Mouse (Mus musculus) CH12.LX (cell line): ENCODE data around the gene Me3. TPM values are rescaled to one million over a fixed set of nuclear protein-coding genes. Genes with fewer than 3 reads are reported as not detected.

Experiments used
- DNase-seq: peaks from one replicate; pipeline ENCODE4 v3.0.0-alpha.2; 2013; ENCODE audit errors: extremely low read depth
- H3K27ac ChIP-seq: 2 replicates; pipeline ENCODE4 v1.5.1; 2012; ENCODE audit warnings: low read depth, mild to moderate bottlenecking, control low read depth, moderate library complexity; ENCODE audit not compliant: insufficient read depth
- H3K27me3 ChIP-seq: replicated peaks from 2 replicates; pipeline ENCODE3; 2012; ENCODE audit warnings: inconsistent platforms
- H3K36me3 ChIP-seq, 2 experiments: replicated peaks in 1 of 2; 2 replicates each; pipeline versions ENCODE3 to v1.6.1; 2012; ENCODE audit warnings: inconsistent platforms in 1 of 2, low read length in 1 of 2, mild to moderate bottlenecking in 1 of 2, mixed read lengths in 1 of 2, moderate library complexity in 1 of 2; ENCODE audit not compliant: control insufficient read depth in 1 of 2, insufficient read depth in 1 of 2
- H3K4me1 ChIP-seq, 2 experiments: 2 replicates each; pipeline ENCODE4 v1.6.1; 2012; ENCODE audit warnings: inconsistent platforms in 1 of 2, moderate library complexity in 1 of 2; ENCODE audit not compliant: insufficient read depth in 2 of 2, control insufficient read depth in 1 of 2
- H3K4me2 ChIP-seq: 2 replicates; pipeline ENCODE4 v1.6.1; 2012; ENCODE audit warnings: low read depth, mild to moderate bottlenecking, control low read depth; ENCODE audit not compliant: poor library complexity, insufficient read depth, severe bottlenecking
- H3K4me3 ChIP-seq, 3 experiments: fragments of 150-350 bp in 1 of 3; sonication (generic) in 1 of 3; replicated peaks in 1 of 3; 2 replicates each; pipeline versions ENCODE3 to v1.5.1; 2011 to 2012; ENCODE audit warnings: low read depth in 2 of 3, low read length in 2 of 3, mild to moderate bottlenecking in 2 of 3, moderate library complexity in 2 of 3, control low read depth in 1 of 3, improper control_type of control experiment in 1 of 3, inconsistent platforms in 1 of 3, mixed read lengths in 1 of 3; ENCODE audit not compliant: poor library complexity in 1 of 3
- H3K79me2 ChIP-seq: replicated peaks from 2 replicates; pipeline ENCODE4 v1.6.1; 2012; ENCODE audit warnings: mild to moderate bottlenecking, moderate library complexity; ENCODE audit not compliant: control insufficient read depth, poor library complexity, insufficient read depth, severe bottlenecking; ENCODE audit errors: extremely low read depth
- H3K9ac ChIP-seq: 2 replicates; pipeline ENCODE4 v1.6.1; 2012; ENCODE audit warnings: low read depth, mild to moderate bottlenecking, control low read depth, moderate library complexity; ENCODE audit not compliant: insufficient read depth
- H3K9me3 ChIP-seq: replicated peaks from 2 replicates; pipeline ENCODE3; 2012; ENCODE audit warnings: low read length, inconsistent platforms, mixed read lengths
- CTCF ChIP-seq, 2 experiments: IDR thresholded peaks in 1 of 2; conservative IDR thresholded peaks in 1 of 2; 2 replicates each; pipeline ENCODE4 v1.5.1; 2011 to 2012; ENCODE audit warnings: low read depth in 2 of 2, low read length in 2 of 2, improper control_type of control experiment in 1 of 2, inconsistent platforms in 1 of 2, mild to moderate bottlenecking in 1 of 2, moderate library complexity in 1 of 2
- EP300 ChIP-seq: IDR thresholded peaks from 2 replicates; pipeline ENCODE4 v1.6.1; 2011; ENCODE audit warnings: low read length, improper control_type of control experiment
- GABPA ChIP-seq: IDR thresholded peaks from 2 replicates; pipeline ENCODE4 v1.6.1; 2012; ENCODE audit warnings: low read depth, low read length, improper control_type of control experiment, inconsistent platforms; ENCODE audit not compliant: insufficient replicate concordance
- JUN ChIP-seq: IDR thresholded peaks from 2 replicates; pipeline ENCODE4 v1.6.1; 2011; ENCODE audit warnings: low read depth, mild to moderate bottlenecking, low read length, improper control_type of control experiment, moderate library complexity; ENCODE audit not compliant: insufficient read depth
- KAT2A ChIP-seq: IDR thresholded peaks from 2 replicates; pipeline ENCODE4 v1.6.1; 2012; ENCODE audit warnings: low read length, improper control_type of control experiment, inconsistent platforms; ENCODE audit not compliant: insufficient replicate concordance
- MAFK ChIP-seq: IDR thresholded peaks from 2 replicates; pipeline ENCODE4 v1.6.1; 2011; ENCODE audit warnings: low read length, improper control_type of control experiment; ENCODE audit not compliant: insufficient replicate concordance
- MEF2A ChIP-seq: IDR thresholded peaks from 2 replicates; pipeline ENCODE4 v1.6.1; 2014; ENCODE audit warnings: low read depth, mild to moderate bottlenecking, inconsistent platforms, low read length, improper control_type of control experiment, borderline replicate concordance
- MXI1 ChIP-seq: IDR thresholded peaks from 2 replicates; pipeline ENCODE4 v1.6.1; 2011; ENCODE audit warnings: mild to moderate bottlenecking, low read depth, low read length, improper control_type of control experiment
- MYC ChIP-seq: IDR thresholded peaks from 2 replicates; pipeline ENCODE4 v1.6.1; 2011; ENCODE audit warnings: low read depth, mild to moderate bottlenecking, improper control_type of control experiment, low read length
- POLR2A ChIP-seq: IDR thresholded peaks from 2 replicates; pipeline ENCODE4 v1.6.1; 2011; ENCODE audit warnings: low read depth, mild to moderate bottlenecking, improper control_type of control experiment, low read length
- RAD21 ChIP-seq: IDR thresholded peaks from 2 replicates; pipeline ENCODE4 v1.6.1; 2011; ENCODE audit warnings: low read depth, mild to moderate bottlenecking, low read length, improper control_type of control experiment, moderate library complexity
- SMC3 ChIP-seq: IDR thresholded peaks from 2 replicates; pipeline ENCODE4 v1.6.1; 2011; ENCODE audit warnings: low read depth, low read length, improper control_type of control experiment
- USF2 ChIP-seq: conservative IDR thresholded peaks from 2 replicates; pipeline ENCODE4 v1.6.1; 2011; ENCODE audit warnings: low read depth, low read length, improper control_type of control experiment
- ZC3H11A ChIP-seq: IDR thresholded peaks from 2 replicates; pipeline ENCODE4 v1.6.1; 2012; ENCODE audit warnings: low read depth, mild to moderate bottlenecking, inconsistent platforms, low read length, improper control_type of control experiment
- ZKSCAN1 ChIP-seq: IDR thresholded peaks from 2 replicates; pipeline ENCODE4 v1.6.1; 2012; ENCODE audit warnings: low read depth, inconsistent platforms, low read length, improper control_type of control experiment, borderline replicate concordance
- ZNF384 ChIP-seq: IDR thresholded peaks from 2 replicates; pipeline ENCODE4 v1.6.1; 2012; ENCODE audit warnings: low read depth, low read length, improper control_type of control experiment, inconsistent platforms
- dilution Hi-C: fragments of 300-500 bp; cut with MboI; formaldehyde crosslinking; loops from 2 replicates; pipeline ENCODE4 v1.14.3; 2020; ENCODE audit warnings: low sequenced_read_pairs; ENCODE audit not compliant: extremely low pct_unique_long_range_greater_than_20kb, extremely low pct_ligation_motif_present
- in situ Hi-C: fragments of 300-500 bp; cut with MboI; formaldehyde crosslinking; loops from 3 replicates; pipeline ENCODE4 v1.14.3; 2019; ENCODE audit warnings: low sequenced_read_pairs, low pct_ligation_motif_present, low pct_unique_long_range_greater_than_20kb, mixed read lengths
- polyA plus RNA-seq: library from polyadenylated mRNA; unstranded; fragments of >175 nt; gene quantifications from 2 replicates; pipeline ENCODE4 v1.2.1, GENCODE M21; 2012; ENCODE audit warnings: low read depth; ENCODE audit not compliant: insufficient read length
- total RNA-seq, 2 experiments: library from RNA; depleted of rRNA; stranded (reverse); fragments of 300-350 nt in 1 of 2; fragments of >200 nt in 1 of 2; gene quantifications; 2 replicates each; pipeline ENCODE4 v1.2.3; 2012 to 2014

Me3 gene
- total and polyA plus RNA-seq, 3 experiments, result not detected

DNA sequence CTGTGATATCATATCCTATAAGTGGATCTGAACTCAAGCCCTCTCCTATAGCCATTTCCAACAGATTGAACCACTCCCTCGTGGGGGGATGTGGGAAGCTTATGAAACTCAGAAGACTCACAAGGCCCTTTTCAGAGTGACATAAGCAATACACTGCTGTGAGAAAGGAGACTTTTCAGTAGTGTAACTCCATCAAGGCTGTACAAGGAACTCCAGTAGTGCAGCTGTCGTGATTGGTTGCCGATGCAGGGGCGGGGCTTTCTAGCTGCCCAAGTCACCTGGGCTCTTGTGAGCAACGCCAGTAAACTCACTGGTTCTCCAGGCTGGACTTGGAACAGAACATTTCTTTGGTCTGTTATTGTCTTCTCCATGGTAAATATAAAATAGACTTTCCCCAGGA is 46.5 kb downstream of the Me3 start:
- no peaks in the 10 kb centered on the region for H3K79me2 ChIP-seq
- H3K27me3 ChIP-seq, result no peaks in the 10 kb centered on the region
- no peak overlapping the region for H3K9ac ChIP-seq
- H3K9me3 ChIP-seq, result no peaks in the 10 kb centered on the region
- no peak overlapping the region for H3K4me3 ChIP-seq
- no peaks in the 10 kb centered on the region for H3K36me3 ChIP-seq
- in situ Hi-C loops, result no loop called here
- TF ChIP-seq USF2 (no peak), RAD21 (no peak), MAFK (no peak), CTCF (conservative IDR thresholded peaks at IDR 0.05 in 1 of 2, IDR thresholded peaks at IDR 0.05 in 1 of 2; ENCODE audit: low read depth in 2 of 2, low read length in 2 of 2) (no peak), MXI1 (no peak), ZNF384 (no peak), JUN (no peak), SMC3 (no peak), POLR2A (no peak)
- TF ChIP-seq, all 38 proteins: peak for 0
- dilution Hi-C loops, result no loop called here
- H3K4me2 ChIP-seq, result peak overlapping the region; percentile 38
- 0 out of 4 replicates have a peak, but pooled peaks cover 0 to 7% of the 10 kb centered on the region in 2 experiments for H3K4me1 ChIP-seq
- H3K27ac ChIP-seq, result no peak overlapping the region
- DNase-seq, result no peak

DNA sequence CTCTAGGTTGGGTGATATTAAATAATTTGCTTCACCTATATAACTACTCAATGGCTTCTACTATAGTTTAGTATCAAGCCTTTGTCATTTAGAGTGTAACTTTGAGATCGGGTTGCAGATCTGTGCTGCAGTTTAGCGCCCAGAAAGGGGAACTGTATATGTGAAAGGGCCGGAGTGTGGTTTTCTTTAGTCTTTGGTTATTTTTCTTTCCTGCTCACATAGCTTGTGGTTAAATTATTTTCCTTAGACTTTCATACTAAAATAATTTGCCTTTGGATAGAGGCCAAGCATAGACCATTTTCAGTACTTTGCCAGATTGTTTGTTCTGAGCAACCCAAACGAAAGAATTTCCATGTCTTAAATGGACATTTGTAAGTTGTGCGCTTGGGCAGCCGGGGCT is 46.9 kb downstream of the Me3 start:
- Histone ChIP-seq H3K36me3 (no peaks in the 10 kb centered on the region), H3K9ac (no peak overlapping the region), H3K4me3 (no peak overlapping the region), H3K4me1 (0 out of 4 replicates have a peak, but pooled peaks cover 0 to 7% of the 10 kb centered on the region in 2 experiments), H3K27ac (no peak overlapping the region), H3K9me3 (no peaks in the 10 kb centered on the region), H3K4me2 (peak overlapping the region; percentile 38), H3K27me3 (no peaks in the 10 kb centered on the region), H3K79me2 (no peaks in the 10 kb centered on the region)
- DNase-seq, result no peak
- dilution Hi-C loops (no loop called here), in situ Hi-C loops (no loop called here)
- no peak for TF ChIP-seq MEF2A

DNA sequence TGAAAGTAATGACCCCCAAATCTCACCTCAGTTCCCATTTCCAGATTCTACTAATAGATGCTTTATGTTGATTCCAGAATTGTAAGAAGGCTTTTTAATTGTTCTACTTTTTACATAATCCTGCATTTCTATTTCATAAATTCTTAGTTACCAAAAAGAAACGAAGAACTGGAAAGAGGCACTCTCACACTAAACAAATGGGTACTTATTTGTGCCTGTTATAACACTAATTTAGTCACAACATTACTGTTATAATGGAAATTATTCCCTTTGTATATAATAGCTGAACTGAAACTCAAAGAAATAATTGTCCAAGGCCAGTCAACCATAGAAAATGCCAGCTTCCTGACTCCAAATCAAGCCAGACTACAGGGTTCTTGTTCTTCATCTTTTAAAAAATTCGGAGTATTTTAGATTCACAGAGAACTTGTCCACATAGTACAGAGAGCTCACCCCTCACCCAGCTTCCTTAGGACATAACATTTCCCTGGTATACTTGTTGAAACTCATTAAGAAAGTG is 47.5 kb downstream of the Me3 start:
- in situ Hi-C loops, result no loop called here

More for the DNA sequence above, 47.5 kb downstream of the Me3 start:
- dilution Hi-C loops, result no loop called here
- Histone ChIP-seq H3K4me2 (no peak overlapping the region), H3K4me1 (0 out of 4 replicates have a peak, but pooled peaks cover 0 to 7% of the 10 kb centered on the region in 2 experiments), H3K9ac (no peak overlapping the region), H3K27me3 (no peaks in the 10 kb centered on the region), H3K36me3 (no peaks in the 10 kb centered on the region), H3K4me3 (no peak overlapping the region), H3K9me3 (no peaks in the 10 kb centered on the region), H3K79me2 (no peaks in the 10 kb centered on the region), H3K27ac (no peak overlapping the region)
- TF ChIP-seq EP300 (no peak), MAFK (no peak), SMC3 (no peak), MYC (no peak), ZKSCAN1 (no peak), MEF2A (no peak), MXI1 (no peak), ZNF384 (no peak), JUN (no peak), KAT2A (no peak), ZC3H11A (no peak), GABPA (no peak)
- no peak for DNase-seq
